Mouse (Mus musculus) MEL (cell line): ENCODE data around the gene Hoxa3. TPM values are rescaled to one million over a fixed set of nuclear protein-coding genes. Genes with fewer than 3 reads are reported as not detected.

Experiments
- DNase-seq: peaks from one replicate; pipeline ENCODE4 v3.0.0; 2011; ENCODE audit warnings: low read depth, low spot score
- H3K27ac ChIP-seq: 2 replicates; pipeline ENCODE4 v1.5.1; 2012; ENCODE audit warnings: low read depth, mild to moderate bottlenecking, control low read depth, low read length, moderate library complexity; ENCODE audit not compliant: control insufficient read depth
- H3K27me3 ChIP-seq, 2 experiments: fragments of 150-350 bp in 1 of 2; sonication (generic) in 1 of 2; 2 replicates each; pipeline ENCODE4 v1.6.1; 2012; ENCODE audit warnings: low read length in 2 of 2, mild to moderate bottlenecking in 2 of 2, improper control_type of control experiment in 1 of 2, moderate library complexity in 1 of 2; ENCODE audit not compliant: insufficient read depth in 2 of 2, control insufficient read depth in 1 of 2
- H3K36me3 ChIP-seq, 2 experiments: 2 replicates each; pipeline ENCODE4 v1.6.1; 2012 to 2014; ENCODE audit warnings: low read length in 2 of 2, improper control_type of control experiment in 1 of 2, inconsistent platforms in 1 of 2, mild to moderate bottlenecking in 1 of 2; ENCODE audit not compliant: insufficient read depth in 2 of 2, control insufficient read depth in 1 of 2
- H3K4me1 ChIP-seq, 2 experiments: fragments of 150-350 bp in 1 of 2; sonication (generic) in 1 of 2; 2 replicates each; pipeline ENCODE4 v1.6.1; 2012; ENCODE audit warnings: low read length in 2 of 2, improper control_type of control experiment in 1 of 2, mild to moderate bottlenecking in 1 of 2; ENCODE audit not compliant: insufficient read depth in 2 of 2, control insufficient read depth in 1 of 2
- H3K4me3 ChIP-seq, 2 experiments: fragments of 150-350 bp in 1 of 2; sonication (generic) in 1 of 2; 2 replicates each; pipeline ENCODE4 v1.5.1; 2012; ENCODE audit warnings: low read depth in 2 of 2, low read length in 2 of 2, mild to moderate bottlenecking in 2 of 2, moderate library complexity in 2 of 2, control low read depth in 1 of 2, improper control_type of control experiment in 1 of 2; ENCODE audit not compliant: control insufficient read depth in 1 of 2, insufficient read depth in 1 of 2
- H3K79me2 ChIP-seq: 2 replicates; pipeline ENCODE4 v1.6.1; 2012; ENCODE audit warnings: mild to moderate bottlenecking, low read length, moderate library complexity; ENCODE audit not compliant: control insufficient read depth, poor library complexity, insufficient read depth
- H3K9ac ChIP-seq: 2 replicates; pipeline ENCODE4 v1.6.1; 2012; ENCODE audit warnings: low read depth, mild to moderate bottlenecking, control low read depth, low read length, moderate library complexity; ENCODE audit not compliant: control insufficient read depth, poor library complexity, severe bottlenecking
- H3K9me3 ChIP-seq: fragments of 150-350 bp; sonication (generic); replicated peaks from 2 replicates; pipeline ENCODE4 v1.6.1; 2012; ENCODE audit warnings: mild to moderate bottlenecking, low read length, improper control_type of control experiment, moderate library complexity; ENCODE audit not compliant: insufficient read depth
- CHD1 ChIP-seq: IDR thresholded peaks from 2 replicates; pipeline ENCODE4 v1.6.1; 2012; ENCODE audit warnings: low read depth, mild to moderate bottlenecking, inconsistent platforms, low read length, improper control_type of control experiment
- ELF1 ChIP-seq: IDR thresholded peaks from 2 replicates; pipeline ENCODE4 v1.6.1; 2014; ENCODE audit warnings: low read depth, mild to moderate bottlenecking, inconsistent platforms, low read length, improper control_type of control experiment, moderate library complexity
- GATA1 ChIP-seq: IDR thresholded peaks from 2 replicates; pipeline ENCODE4 v1.6.1; 2011; ENCODE audit warnings: low read depth, low read length, improper control_type of control experiment
- HCFC1 ChIP-seq: IDR thresholded peaks from 2 replicates; pipeline ENCODE4 v1.6.1; 2012; ENCODE audit warnings: low read depth, mild to moderate bottlenecking, inconsistent platforms, low read length, improper control_type of control experiment, moderate library complexity
- MAFK ChIP-seq: IDR thresholded peaks from 2 replicates; pipeline ENCODE4 v1.6.1; 2011; ENCODE audit warnings: low read depth, mild to moderate bottlenecking, low read length, improper control_type of control experiment, borderline replicate concordance
- MAZ ChIP-seq: IDR thresholded peaks from 2 replicates; pipeline ENCODE4 v1.6.1; 2012; ENCODE audit warnings: low read depth, mild to moderate bottlenecking, inconsistent platforms, low read length, improper control_type of control experiment
- MXI1 ChIP-seq: IDR thresholded peaks from 2 replicates; pipeline ENCODE4 v1.6.1; 2011; ENCODE audit warnings: mild to moderate bottlenecking, low read depth, low read length, improper control_type of control experiment
- POLR2A ChIP-seq, 2 experiments: IDR thresholded peaks; 2 replicates each; pipeline ENCODE4 v1.6.1; 2011 to 2012; ENCODE audit warnings: low read length in 2 of 2, mild to moderate bottlenecking in 2 of 2, control low read depth in 1 of 2, improper control_type of control experiment in 1 of 2, low read depth in 1 of 2, moderate library complexity in 1 of 2; ENCODE audit not compliant: control insufficient read depth in 1 of 2, insufficient read depth in 1 of 2, poor library complexity in 1 of 2
- SMC3 ChIP-seq: IDR thresholded peaks from 2 replicates; pipeline ENCODE4 v1.6.1; 2011; ENCODE audit warnings: low read depth, low read length, improper control_type of control experiment
- TBP ChIP-seq: IDR thresholded peaks from 2 replicates; pipeline ENCODE4 v1.8.0; 2011; ENCODE audit warnings: low read depth, low read length, improper control_type of control experiment
- ZC3H11A ChIP-seq: IDR thresholded peaks from 2 replicates; pipeline ENCODE4 v1.6.1; 2012; ENCODE audit warnings: low read depth, mild to moderate bottlenecking, inconsistent platforms, low read length, improper control_type of control experiment
- ZKSCAN1 ChIP-seq: IDR thresholded peaks from 2 replicates; pipeline ENCODE4 v1.6.1; 2012; ENCODE audit warnings: low read depth, mild to moderate bottlenecking, inconsistent platforms, low read length, improper control_type of control experiment, moderate library complexity
- polyA plus RNA-seq, 2 experiments: library from polyadenylated mRNA; stranded (reverse) in 1 of 2; unstranded in 1 of 2; fragments of >175 nt in 1 of 2; fragments of >200 nt in 1 of 2; gene quantifications; 2 replicates each; pipeline versions ENCODE4 v1.2.1 to v1.2.4; 2012; ENCODE audit warnings: low replicate concordance in 2 of 2, low read depth in 1 of 2; ENCODE audit not compliant: insufficient read length in 2 of 2, insufficient read depth in 1 of 2, missing spikeins in 1 of 2
- total RNA-seq: library from RNA; depleted of rRNA; stranded (reverse); fragments of 300-350 nt; gene quantifications from 2 replicates; pipeline ENCODE4 v1.2.3, GENCODE M21; 2012

Gene Hoxa3
- total and polyA plus RNA-seq, 3 experiments, result not detected

- no peaks in the 10 kb centered on the region for H3K36me3 ChIP-seq
- H3K27me3 ChIP-seq, result no peaks in the 10 kb centered on the region
- TF ChIP-seq TBP (no peak), ZKSCAN1 (no peak), CHD1 (no peak), MAFK (no peak), ELF1 (no peak)
- H3K4me3 ChIP-seq, result no peak overlapping the region
- H3K4me1 ChIP-seq, result no peaks in the 10 kb centered on the region
- no peaks in the 10 kb centered on the region for H3K79me2 ChIP-seq
- no peak for DNase-seq
- H3K9ac ChIP-seq, result no peak overlapping the region
- H3K27ac ChIP-seq, result no peak overlapping the region
- H3K9me3 ChIP-seq, result no peaks in the 10 kb centered on the region
Measured at GRCm38 (mm10) chr6:52236806-52237205, 23.7 kb upstream of the Hoxa3 start.

- H3K4me3 ChIP-seq, result no peak overlapping the region
- no peaks in the 10 kb centered on the region for H3K4me1 ChIP-seq
- H3K9ac ChIP-seq, result no peak overlapping the region
- H3K9me3 ChIP-seq, result no peaks in the 10 kb centered on the region
- H3K79me2 ChIP-seq, result no peaks in the 10 kb centered on the region
- H3K36me3 ChIP-seq, result no peaks in the 10 kb centered on the region
- no peaks in the 10 kb centered on the region for H3K27me3 ChIP-seq
- no peak overlapping the region for H3K27ac ChIP-seq
- DNase-seq, result no peak
- TF ChIP-seq GATA1, result no peak
Measured at GRCm38 (mm10) chr6:52235866-52236265, 22.7 kb upstream of the Hoxa3 start.

GRCm38 (mm10) chr6:52235267-52235666 is 22.1 kb upstream of the Hoxa3 start:
- no peak overlapping the region for H3K4me3 ChIP-seq
- no peaks in the 10 kb centered on the region for H3K27me3 ChIP-seq
- H3K36me3 ChIP-seq, result no peaks in the 10 kb centered on the region
- no peak for DNase-seq
- TF ChIP-seq POLR2A (IDR thresholded peaks at IDR 0.05; ENCODE audit: control insufficient read depth in 1 of 2, insufficient read depth in 1 of 2, low read depth in 1 of 2, low read length in 2 of 2, poor library complexity in 1 of 2), result no peak
- TF ChIP-seq ZC3H11A, result no peak
- no peaks in the 10 kb centered on the region for H3K4me1 ChIP-seq
- H3K79me2 ChIP-seq, result no peaks in the 10 kb centered on the region
- no peak overlapping the region for H3K9ac ChIP-seq
- H3K27ac ChIP-seq, result no peak overlapping the region
- H3K9me3 ChIP-seq, result no peaks in the 10 kb centered on the region

- TF ChIP-seq MAFK (no peak), SMC3 (no peak), MAZ (no peak), HCFC1 (no peak), TBP (no peak), MXI1 (no peak), GATA1 (no peak)
- no peaks in the 10 kb centered on the region for H3K27me3 ChIP-seq
Measured at GRCm38 (mm10) chr6:52234428-52235140, 21.4 kb upstream of the Hoxa3 start.

More at GRCm38 (mm10) chr6:52234428-52235140, 21.4 kb upstream of the Hoxa3 start:
- Histone ChIP-seq H3K9ac (no peak overlapping the region), H3K79me2 (no peaks in the 10 kb centered on the region), H3K27ac (no peak overlapping the region), H3K9me3 (no peaks in the 10 kb centered on the region), H3K4me3 (no peak overlapping the region), H3K4me1 (no peaks in the 10 kb centered on the region), H3K36me3 (no peaks in the 10 kb centered on the region)
- no peak for DNase-seq
